Mouse (Mus musculus): ENCODE measurements around the gene Prr15. TPM values are rescaled to one million over a fixed set of nuclear protein-coding genes. Genes with fewer than 3 reads are reported as not detected.

The Prr15 gene
- 0.67 and 0.80 TPM in 2 replicates for polyA plus RNA-seq (2016; fragmentation: Nextera tagmentation; extraction: Ambion mirVana)

DNA sequence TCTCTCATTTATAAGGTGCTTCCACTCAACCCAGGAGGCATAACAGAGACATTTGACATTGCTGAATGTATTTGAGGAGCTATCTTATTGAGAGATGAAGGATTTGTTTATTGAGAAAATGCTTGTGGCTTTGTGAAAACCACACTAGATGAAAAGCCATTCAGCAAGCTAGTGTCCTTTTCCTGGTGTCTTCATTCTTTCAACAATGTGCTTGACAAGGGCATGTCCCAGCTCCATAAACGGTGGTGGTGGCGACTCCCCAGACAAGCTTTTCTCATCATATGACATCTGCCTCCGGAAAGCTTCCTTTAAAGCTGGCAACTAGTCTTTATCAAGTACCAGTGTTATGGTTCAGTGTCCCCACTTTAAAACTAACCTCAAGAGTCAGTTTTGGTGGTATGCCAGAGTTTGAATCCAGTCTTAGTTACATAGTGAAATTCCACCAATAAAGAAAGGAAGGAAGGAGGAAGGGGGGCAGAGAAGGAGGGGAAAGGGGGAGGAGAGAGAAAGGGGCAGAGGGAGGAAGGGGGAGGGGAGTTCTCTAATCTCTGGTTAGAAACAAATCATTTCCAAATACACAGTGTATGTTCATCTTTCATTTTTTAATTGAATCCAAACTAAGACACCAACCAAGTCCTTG is at the start of gene Prr15:
Gene Prr15 (plus strand): TSS at position 590 of the 640 bp plus-strand sequence.
- WGBS (ENCODE audit: insufficient replicate concordance), result 25% methylated on average over 3 of the region's 3 CpGs
- Histone ChIP-seq H3K36me3 (no peaks in the 10 kb centered on the region), H3K4me1 (0 out of 2 replicates have a peak, but pooled peaks cover 5% of the 10 kb centered on the region), H3K4me3 (peak within 1 kb of the TSS; percentile 48), H3K9ac (no peak within 1 kb of the TSS), H3K9me3 (replicated peaks) (no peaks in the 10 kb centered on the region), H3K4me2 (peak within 1 kb of the TSS; percentile 72), H3K27me3 (replicated peaks) (peaks cover 60% of the 10 kb centered on the region), H3K27ac (no peak within 1 kb of the TSS)
- ATAC-seq, result no peak

DNA sequence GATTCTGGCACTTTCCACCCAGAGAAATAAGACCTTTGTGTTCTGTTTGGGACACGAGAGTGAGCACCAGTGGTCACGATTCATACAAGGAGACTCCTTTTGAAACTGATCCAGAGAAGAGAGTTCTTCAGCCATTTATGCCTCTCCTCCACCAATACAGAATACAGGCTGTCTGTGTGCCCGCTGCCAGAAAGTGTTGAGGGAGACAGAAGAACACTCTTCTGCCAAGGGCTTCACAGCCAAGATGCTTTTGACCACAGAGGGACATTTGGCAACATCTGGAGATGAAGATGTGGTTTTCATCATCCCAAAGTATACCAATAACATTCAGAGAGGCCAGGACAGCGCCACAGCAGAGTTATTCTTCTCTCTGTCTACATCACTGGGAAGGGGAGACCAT is 48.4 kb upstream of the Prr15 start:
- Histone ChIP-seq H3K4me1 (peaks cover 23% of the 10 kb centered on the region; the same call in 1 of the 2 replicates), H3K4me2 (no peak overlapping the region), H3K27me3 (replicated peaks) (no peaks in the 10 kb centered on the region), H3K9ac (no peak overlapping the region), H3K36me3 (no peaks in the 10 kb centered on the region), H3K4me3 (no peak overlapping the region), H3K9me3 (replicated peaks) (no peaks in the 10 kb centered on the region), H3K27ac (no peak overlapping the region)
- no peak for ATAC-seq
- WGBS (ENCODE audit: insufficient replicate concordance), result 68% methylated on average over 4 of the region's 4 CpGs

DNA sequence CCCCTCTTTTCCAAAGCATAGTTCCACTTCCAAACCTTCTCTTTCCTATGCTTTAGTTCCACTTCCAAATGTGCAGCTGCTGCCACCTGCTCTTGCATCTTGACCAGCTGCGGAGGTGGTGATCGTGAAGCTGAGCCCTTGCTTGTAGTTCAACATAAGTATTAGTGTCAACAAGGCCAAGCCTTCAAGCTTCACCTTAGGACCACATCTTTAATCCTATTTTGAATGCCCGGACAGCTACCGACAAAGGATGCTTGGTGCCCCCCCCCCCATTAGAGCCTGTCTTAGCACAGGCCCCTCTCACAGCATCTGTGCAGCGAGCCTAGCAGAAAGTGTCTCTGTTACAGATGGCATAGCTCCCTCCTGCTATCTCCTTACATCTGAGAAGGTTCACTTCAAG is 47.8 kb upstream of the Prr15 start:
- H3K27ac ChIP-seq, result no peak overlapping the region
- no peak overlapping the region for H3K4me2 ChIP-seq
- no peak for ATAC-seq
- H3K9me3 ChIP-seq (replicated peaks), result no peaks in the 10 kb centered on the region
- no peaks in the 10 kb centered on the region for H3K36me3 ChIP-seq
- 59% methylated on average over 5 of the region's 5 CpGs for WGBS (ENCODE audit: insufficient replicate concordance)
- peaks cover 20% of the 10 kb centered on the region; the same call in 1 of the 2 replicates for H3K4me1 ChIP-seq
- no peaks in the 10 kb centered on the region for H3K27me3 ChIP-seq (replicated peaks)
- no peak overlapping the region for H3K4me3 ChIP-seq
- H3K9ac ChIP-seq, result no peak overlapping the region

DNA sequence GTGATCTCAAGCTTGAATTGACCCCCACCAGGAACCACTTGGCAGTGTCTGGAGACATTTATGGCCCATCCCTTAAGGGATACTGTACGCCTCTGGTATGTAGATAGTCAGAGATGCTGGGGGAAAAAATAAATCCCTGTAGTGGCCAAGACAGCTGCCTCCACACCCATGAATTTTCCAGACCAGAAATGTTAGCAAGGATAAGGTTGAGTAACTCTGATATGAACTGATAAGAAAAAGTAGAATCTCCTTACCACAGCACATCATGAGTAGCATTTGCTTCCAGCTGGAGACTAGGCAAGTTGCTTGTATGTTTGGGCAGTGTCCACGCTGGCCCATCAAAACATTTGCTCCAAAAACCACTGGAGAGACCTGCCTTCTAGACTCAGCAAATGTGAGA is 47.0 kb upstream of the Prr15 start:
- ATAC-seq, result no peak

DNA sequence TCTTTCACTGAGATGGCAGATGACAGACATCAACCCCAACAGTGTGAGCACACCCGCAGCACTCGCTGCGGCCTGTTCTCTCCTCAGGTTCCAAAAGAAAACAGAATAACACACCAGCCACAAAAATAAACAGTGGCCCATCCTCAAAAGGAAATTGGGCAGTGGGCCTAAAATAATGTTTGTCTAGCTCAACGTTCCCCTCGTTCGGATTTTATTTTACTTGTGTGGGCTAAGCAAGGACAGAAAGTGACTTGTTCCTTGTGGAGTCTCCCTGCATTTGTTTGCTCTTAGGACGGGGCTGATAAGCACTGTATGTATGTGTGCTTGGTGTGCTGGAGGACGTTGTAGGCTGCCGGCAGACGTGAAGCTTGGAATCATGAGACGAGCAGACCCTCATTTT is 46.2 kb upstream of the Prr15 start:
- 58% methylated on average over 11 of the region's 11 CpGs for WGBS (ENCODE audit: insufficient replicate concordance)
- Histone ChIP-seq H3K9me3 (replicated peaks) (no peaks in the 10 kb centered on the region), H3K4me1 (peaks cover 9% of the 10 kb centered on the region; the same call in 1 of the 2 replicates), H3K9ac (no peak overlapping the region), H3K27me3 (replicated peaks) (no peaks in the 10 kb centered on the region), H3K4me3 (no peak overlapping the region), H3K27ac (no peak overlapping the region), H3K4me2 (no peak overlapping the region), H3K36me3 (no peaks in the 10 kb centered on the region)
- no peak for ATAC-seq

More for the DNA sequence above, 47.0 kb upstream of the Prr15 start:
- Histone ChIP-seq H3K27ac (no peak overlapping the region), H3K9ac (no peak overlapping the region), H3K27me3 (replicated peaks) (no peaks in the 10 kb centered on the region), H3K36me3 (no peaks in the 10 kb centered on the region), H3K9me3 (replicated peaks) (no peaks in the 10 kb centered on the region), H3K4me2 (no peak overlapping the region), H3K4me1 (peaks cover 12% of the 10 kb centered on the region; the same call in 1 of the 2 replicates), H3K4me3 (no peak overlapping the region)
- WGBS (ENCODE audit: insufficient replicate concordance), result 59% methylated on average over 2 of the region's 2 CpGs

DNA sequence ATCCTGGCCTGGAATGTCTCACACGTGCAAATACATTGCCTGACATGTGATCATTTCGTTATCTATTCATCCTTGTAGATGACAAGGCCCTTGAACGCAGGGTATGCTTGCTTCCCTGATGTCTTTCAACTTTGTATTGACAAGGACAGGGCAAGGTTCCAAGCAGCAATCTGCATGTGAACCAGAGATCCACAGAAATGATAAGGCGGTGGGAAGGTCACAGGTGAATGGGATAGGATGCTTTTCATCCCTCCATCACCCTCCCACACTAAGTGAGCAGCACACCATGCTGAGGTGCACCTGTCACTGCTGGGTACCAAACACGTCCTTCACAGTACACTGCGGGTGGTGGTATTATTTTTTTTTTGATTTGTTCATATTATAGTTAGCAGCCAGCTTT is 45.4 kb upstream of the Prr15 start:
- H3K4me1 ChIP-seq, result peaks cover 9% of the 10 kb centered on the region; the same call in 1 of the 2 replicates
- H3K9ac ChIP-seq, result no peak overlapping the region
- no peak overlapping the region for H3K4me2 ChIP-seq
- H3K27ac ChIP-seq, result no peak overlapping the region
- no peaks in the 10 kb centered on the region for H3K27me3 ChIP-seq (replicated peaks)
- no peak overlapping the region for H3K4me3 ChIP-seq
- H3K36me3 ChIP-seq, result no peaks in the 10 kb centered on the region
- WGBS (ENCODE audit: insufficient replicate concordance), result 65% methylated on average over 6 of the region's 6 CpGs
- ATAC-seq, result no peak
- H3K9me3 ChIP-seq (replicated peaks), result no peaks in the 10 kb centered on the region

DNA sequence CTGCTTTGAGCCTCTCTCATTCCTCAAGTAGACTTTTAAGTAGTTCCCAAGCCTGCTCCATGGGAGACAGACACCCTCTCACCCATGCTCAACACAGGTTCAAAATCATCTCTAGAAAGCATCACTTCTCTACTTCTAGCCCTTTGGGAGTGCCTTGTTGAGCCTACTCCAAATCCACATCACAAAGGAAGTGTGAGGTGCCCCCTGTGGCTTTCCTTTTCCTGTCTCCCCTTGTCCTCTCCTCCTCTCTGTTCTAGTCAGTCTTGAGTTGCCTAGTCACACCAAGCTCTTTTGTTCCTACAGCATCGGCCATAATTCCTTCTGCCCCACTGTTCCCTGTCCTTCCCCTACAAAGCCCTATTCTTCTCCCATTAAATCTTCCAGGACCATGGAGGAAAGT is 42.3 kb upstream of the Prr15 start:
- Histone ChIP-seq H3K9me3 (replicated peaks) (no peaks in the 10 kb centered on the region), H3K27ac (no peak overlapping the region), H3K4me1 (peaks cover 9% of the 10 kb centered on the region; the same call in 1 of the 2 replicates), H3K27me3 (replicated peaks) (no peaks in the 10 kb centered on the region), H3K36me3 (no peaks in the 10 kb centered on the region), H3K9ac (no peak overlapping the region), H3K4me2 (no peak overlapping the region), H3K4me3 (no peak overlapping the region)
- WGBS (ENCODE audit: insufficient replicate concordance), result 30% methylated on average over 1 of the region's 1 CpGs
- ATAC-seq, result no peak

DNA sequence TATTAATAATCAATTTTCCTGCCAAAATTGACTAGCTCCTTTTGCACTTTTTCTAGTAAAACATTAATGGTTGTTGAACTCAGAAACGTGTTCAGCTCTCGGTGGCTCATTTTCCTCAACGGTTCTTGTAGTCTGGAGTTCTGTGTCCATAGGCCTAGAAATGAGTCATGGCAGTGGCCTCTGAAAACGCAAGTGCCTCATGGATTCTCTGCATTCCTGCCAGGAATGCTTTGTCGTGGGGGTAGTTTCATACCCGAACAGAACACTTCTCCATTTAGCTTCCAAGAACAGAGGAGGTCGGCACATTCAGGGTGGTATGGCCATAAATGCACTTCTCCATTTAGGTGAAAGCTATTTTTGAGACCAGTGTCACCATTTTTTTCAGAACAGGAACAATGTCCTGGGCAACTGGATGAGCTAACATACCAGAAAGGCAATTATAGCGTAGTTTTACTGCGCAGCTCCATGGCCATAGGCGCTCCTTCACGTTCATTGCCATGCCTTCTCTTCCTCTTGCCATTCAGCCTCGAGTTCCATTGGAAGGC is 41.4 kb upstream of the Prr15 start:
- no peaks in the 10 kb centered on the region for H3K36me3 ChIP-seq
- no peak overlapping the region for H3K9ac ChIP-seq
- no peak for ATAC-seq
- no peak overlapping the region for H3K27ac ChIP-seq
- 59% methylated on average over 12 of the region's 12 CpGs for WGBS (ENCODE audit: insufficient replicate concordance)
- H3K9me3 ChIP-seq (replicated peaks), result no peaks in the 10 kb centered on the region
- no peak overlapping the region for H3K4me3 ChIP-seq
- peaks cover 3% of the 10 kb centered on the region; the same call in 1 of the 2 replicates for H3K4me1 ChIP-seq
- no peak overlapping the region for H3K4me2 ChIP-seq
- no peaks in the 10 kb centered on the region for H3K27me3 ChIP-seq (replicated peaks)

DNA sequence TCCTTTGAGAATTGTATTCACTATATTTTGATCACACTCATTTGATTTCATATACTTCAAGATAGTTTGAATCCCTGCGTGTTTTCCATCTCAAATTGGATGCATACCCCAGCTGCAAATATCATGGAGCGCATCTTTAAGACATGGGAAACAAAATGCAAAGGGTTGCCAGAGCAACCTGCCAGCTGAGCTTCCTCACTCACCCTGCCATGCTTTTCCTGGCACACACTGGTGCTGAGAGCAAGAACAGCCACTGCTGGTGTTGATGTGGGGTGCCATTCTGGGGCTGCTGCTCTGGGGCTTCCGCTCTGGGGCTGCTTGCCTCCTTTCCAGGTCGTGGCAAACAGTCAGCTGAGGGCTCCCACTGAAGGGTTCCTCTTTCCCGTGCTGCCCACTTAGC is 38.8 kb upstream of the Prr15 start:
- Histone ChIP-seq H3K27ac (no peak overlapping the region), H3K4me2 (no peak overlapping the region), H3K4me1 (no peaks in the 10 kb centered on the region), H3K4me3 (no peak overlapping the region), H3K36me3 (no peaks in the 10 kb centered on the region), H3K9ac (no peak overlapping the region), H3K9me3 (replicated peaks) (no peaks in the 10 kb centered on the region), H3K27me3 (replicated peaks) (no peaks in the 10 kb centered on the region)
- WGBS (ENCODE audit: insufficient replicate concordance), result 60% methylated on average over 5 of the region's 5 CpGs
- ATAC-seq, result no peak

DNA sequence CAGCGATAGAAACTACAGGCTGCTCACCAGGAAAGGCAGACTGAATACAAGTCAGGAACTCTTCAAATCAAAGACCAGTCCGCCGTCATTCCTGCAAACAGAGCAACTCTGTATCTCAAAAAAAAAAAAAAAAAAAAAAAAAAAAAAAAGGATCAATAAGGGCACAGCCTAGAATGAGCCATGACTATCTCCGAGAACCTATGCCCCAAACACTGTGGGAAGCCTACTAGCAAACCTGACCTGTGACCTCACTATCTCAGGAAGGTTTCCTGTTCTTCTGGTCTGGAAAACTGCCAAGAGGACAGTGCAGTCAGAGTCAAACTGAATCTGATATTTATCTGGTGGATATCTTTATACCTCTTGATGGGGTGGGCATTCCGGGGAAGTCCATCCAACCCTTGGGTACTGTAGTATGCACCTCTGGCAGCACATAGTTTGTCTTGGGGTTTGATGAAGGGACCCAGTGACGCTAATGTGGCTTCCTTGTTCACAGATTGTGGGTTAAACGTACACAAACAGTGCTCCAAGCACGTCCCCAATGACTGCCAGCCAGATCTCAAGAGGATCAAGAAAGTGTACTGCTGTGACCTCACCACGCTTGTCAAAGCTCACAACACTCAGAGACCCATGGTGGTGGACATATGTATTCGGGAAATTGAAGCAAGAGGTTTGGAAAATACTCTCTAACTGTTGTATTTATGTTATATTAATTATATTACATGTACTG is 35.7 kb upstream of the Prr15 start:
- Histone ChIP-seq H3K9me3 (replicated peaks) (no peaks in the 10 kb centered on the region), H3K36me3 (no peaks in the 10 kb centered on the region), H3K4me2 (no peak overlapping the region), H3K4me3 (no peak overlapping the region), H3K4me1 (no peaks in the 10 kb centered on the region), H3K27ac (no peak overlapping the region), H3K27me3 (replicated peaks) (no peaks in the 10 kb centered on the region), H3K9ac (no peak overlapping the region)
- peak; percentile 70 for ATAC-seq
- 51% methylated on average over 10 of the region's 10 CpGs for WGBS (ENCODE audit: insufficient replicate concordance)

DNA sequence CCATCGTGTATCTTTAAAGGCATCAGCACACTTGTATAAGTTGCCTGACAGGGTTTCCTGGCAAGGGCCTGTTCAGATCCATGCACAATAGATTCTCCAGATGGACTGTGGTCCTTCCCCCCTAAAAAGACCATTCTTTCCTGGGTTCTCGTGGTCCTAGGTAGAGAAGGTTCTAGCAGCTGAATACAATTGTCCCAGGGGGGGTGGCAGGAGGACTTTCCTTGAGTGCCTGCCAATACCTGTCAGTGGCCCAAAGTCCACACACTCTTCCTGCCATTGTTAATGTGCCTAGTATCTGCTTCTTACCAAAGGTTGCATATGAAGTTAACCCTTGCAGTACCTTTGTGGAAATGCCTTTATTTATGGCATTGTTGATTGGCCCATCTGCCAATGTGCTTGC is 28.4 kb upstream of the Prr15 start:
- WGBS (ENCODE audit: insufficient replicate concordance), result 56% methylated on average over 2 of the region's 2 CpGs

DNA sequence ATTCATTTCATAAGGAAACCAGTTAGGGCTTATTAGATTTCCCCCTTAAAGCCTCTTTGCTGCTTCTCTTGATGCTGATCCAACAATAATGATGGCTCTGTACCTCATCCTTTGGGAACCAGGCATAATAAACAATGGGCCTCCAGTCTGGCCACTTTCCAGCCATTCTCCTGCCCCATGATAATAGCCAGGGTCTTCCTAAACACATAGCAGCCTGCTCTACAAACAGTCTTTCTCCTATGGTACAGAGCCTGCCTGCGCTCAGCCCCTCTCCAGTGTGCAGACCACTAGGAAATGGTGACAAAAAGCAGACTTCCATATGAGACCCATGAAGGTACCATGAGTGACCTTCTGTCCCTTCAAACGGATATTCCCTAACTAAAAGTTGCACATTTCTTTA is 26.2 kb upstream of the Prr15 start:
- ATAC-seq, result no peak
- no peak overlapping the region for H3K27ac ChIP-seq

More for the DNA sequence above, 28.4 kb upstream of the Prr15 start:
- Histone ChIP-seq H3K4me1 (no peaks in the 10 kb centered on the region), H3K9ac (no peak overlapping the region), H3K36me3 (peaks cover 9% of the 10 kb centered on the region; the same call in 1 of the 2 replicates), H3K9me3 (replicated peaks) (no peaks in the 10 kb centered on the region), H3K4me2 (no peak overlapping the region), H3K27me3 (replicated peaks) (no peaks in the 10 kb centered on the region), H3K27ac (no peak overlapping the region), H3K4me3 (no peak overlapping the region)
- ATAC-seq, result no peak

More for the DNA sequence above, 26.2 kb upstream of the Prr15 start:
- Histone ChIP-seq H3K36me3 (peaks cover 9% of the 10 kb centered on the region; the same call in 1 of the 2 replicates), H3K9ac (no peak overlapping the region), H3K27me3 (replicated peaks) (no peaks in the 10 kb centered on the region), H3K4me1 (no peaks in the 10 kb centered on the region), H3K9me3 (replicated peaks) (no peaks in the 10 kb centered on the region), H3K4me3 (no peak overlapping the region), H3K4me2 (no peak overlapping the region)
- WGBS (ENCODE audit: insufficient replicate concordance), result 65% methylated on average over 2 of the region's 2 CpGs

Data from liver, embryonic 12.5 days (tissue).